Mouse (Mus musculus) E14TG2a.4 (cell line): ENCODE data around the gene Acad11.

Experiments
- CTCF ChIP-seq: conservative IDR thresholded peaks from 2 replicates; pipeline ENCODE4 v1.5.1; 2014; ENCODE audit warnings: low read length
- POU5F1 ChIP-seq: IDR thresholded peaks from 2 replicates; pipeline ENCODE4 v1.6.1; 2014; ENCODE audit warnings: low read length, borderline replicate concordance

DNA sequence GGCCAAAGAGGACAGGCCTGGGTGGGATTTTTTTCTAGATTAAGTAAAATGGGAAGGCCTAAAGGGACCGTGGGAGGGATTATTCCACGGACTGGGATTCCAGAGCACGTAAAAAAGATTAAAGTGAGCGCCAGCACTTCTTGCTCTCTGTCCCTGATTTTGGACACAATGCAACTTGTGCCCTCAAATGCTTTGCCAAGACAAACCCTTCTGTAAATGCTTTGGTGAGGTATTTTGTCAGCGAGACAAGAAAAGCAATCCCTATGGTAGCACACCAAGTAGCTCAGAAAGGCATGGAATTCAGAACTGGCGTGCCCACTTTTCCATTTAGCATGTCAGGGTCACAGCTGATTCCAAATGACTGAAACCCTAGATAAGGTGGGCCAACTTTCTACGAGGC, 85.8 kb downstream of the Acad11 start:
- no peak for TF ChIP-seq CTCF
- TF ChIP-seq POU5F1: no peak
